Mouse (Mus musculus) forebrain, embryonic 13.5 days (tissue): Measurements from ENCODE around the gene Tmem235. TPM values are rescaled to one million over a fixed set of nuclear protein-coding genes. Genes with fewer than 3 reads are reported as not detected.

Experiments used
- ATAC-seq: fragments of 200-750 bp; cut with Nextera tagmentation; 2 replicates; pipeline ENCODE4 v1.8.0; 2017
- H3K27ac ChIP-seq: fragments of 300-500 bp; sonication (generic); 2 replicates; pipeline ENCODE4 v1.5.1; 2015; ENCODE audit warnings: inconsistent platforms, mild to moderate bottlenecking, moderate library complexity
- H3K27me3 ChIP-seq: fragments of 300-500 bp; sonication (generic); 2 replicates; pipeline ENCODE4 v1.6.1; 2015; ENCODE audit warnings: mild to moderate bottlenecking, inconsistent platforms
- H3K36me3 ChIP-seq: fragments of 300-500 bp; sonication (generic); 2 replicates; pipeline ENCODE4 v1.6.1; 2015; ENCODE audit warnings: mild to moderate bottlenecking, inconsistent platforms; ENCODE audit not compliant: poor library complexity, severe bottlenecking
- H3K4me1 ChIP-seq: fragments of 300-500 bp; sonication (generic); 2 replicates; pipeline ENCODE4 v1.6.1; 2015; ENCODE audit warnings: inconsistent platforms
- H3K4me2 ChIP-seq: fragments of 300-500 bp; sonication (generic); 2 replicates; pipeline ENCODE4 v1.6.1; 2015; ENCODE audit warnings: inconsistent platforms, mild to moderate bottlenecking, moderate library complexity
- H3K4me3 ChIP-seq: fragments of 300-500 bp; sonication (generic); 2 replicates; pipeline ENCODE4 v1.5.1; 2015; ENCODE audit warnings: mild to moderate bottlenecking, inconsistent platforms
- H3K9ac ChIP-seq: fragments of 300-500 bp; sonication (generic); 2 replicates; pipeline ENCODE4 v1.6.1; 2015; ENCODE audit warnings: mild to moderate bottlenecking, inconsistent platforms
- H3K9me3 ChIP-seq: fragments of 300-500 bp; sonication (generic); replicated peaks from 2 replicates; pipeline ENCODE4 v1.6.1; 2016; ENCODE audit warnings: inconsistent platforms
- WGBS: fragments of 180-500 bp; shearing (Covaris S2); methylation state at CpG from one replicate; pipeline ENCODE4 v1.1.7; 2015; 5-methylcytosine and 5-hydroxymethylcytosine counted together
- polyA plus RNA-seq: library from polyadenylated mRNA; unstranded; fragments of >200 nt; fragmentation: Nextera tagmentation; extraction: Ambion mirVana; gene quantifications from 2 replicates; pipeline ENCODE4 v1.2.1, GENCODE M21; 2015

Tmem235 gene
- polyA plus RNA-seq, 1 experiment from 2014 or later = not detected

- no peaks in the 10 kb centered on the region for H3K9me3 ChIP-seq
- H3K4me2 ChIP-seq = peak overlapping the region; percentile 56
- no peak overlapping the region for H3K27ac ChIP-seq
- 12% methylated on average over 20 of the region's 20 CpGs for WGBS
- H3K4me1 ChIP-seq = peaks cover 35% of the 10 kb centered on the region
- no peaks in the 10 kb centered on the region for H3K36me3 ChIP-seq
- peak overlapping the region; percentile 45; the same call in 1 of the 2 replicates for H3K9ac ChIP-seq
- ATAC-seq = no peak
- H3K27me3 ChIP-seq = peaks cover 94% of the 10 kb centered on the region
- H3K4me3 ChIP-seq = peak overlapping the region; percentile 25
Measured at GRCm38 (mm10) chr11:117888168-117888852, 27.8 kb downstream of the Tmem235 start.

GRCm38 (mm10) chr11:117888853-117889822 lies 28.6 kb downstream of the Tmem235 start:
- peak overlapping the region; percentile 25 for H3K4me3 ChIP-seq
- H3K36me3 ChIP-seq = no peaks in the 10 kb centered on the region
- 3% methylated on average over 33 of the region's 33 CpGs for WGBS
- peaks cover 94% of the 10 kb centered on the region for H3K27me3 ChIP-seq
- H3K4me1 ChIP-seq = peaks cover 35% of the 10 kb centered on the region
- peak overlapping the region; percentile 73 for H3K27ac ChIP-seq
- peak; percentile 48; the same call in 1 of the 2 replicates for ATAC-seq
- no peaks in the 10 kb centered on the region for H3K9me3 ChIP-seq
- H3K9ac ChIP-seq = peak overlapping the region; percentile 45
- H3K4me2 ChIP-seq = peak overlapping the region; percentile 56

DNA sequence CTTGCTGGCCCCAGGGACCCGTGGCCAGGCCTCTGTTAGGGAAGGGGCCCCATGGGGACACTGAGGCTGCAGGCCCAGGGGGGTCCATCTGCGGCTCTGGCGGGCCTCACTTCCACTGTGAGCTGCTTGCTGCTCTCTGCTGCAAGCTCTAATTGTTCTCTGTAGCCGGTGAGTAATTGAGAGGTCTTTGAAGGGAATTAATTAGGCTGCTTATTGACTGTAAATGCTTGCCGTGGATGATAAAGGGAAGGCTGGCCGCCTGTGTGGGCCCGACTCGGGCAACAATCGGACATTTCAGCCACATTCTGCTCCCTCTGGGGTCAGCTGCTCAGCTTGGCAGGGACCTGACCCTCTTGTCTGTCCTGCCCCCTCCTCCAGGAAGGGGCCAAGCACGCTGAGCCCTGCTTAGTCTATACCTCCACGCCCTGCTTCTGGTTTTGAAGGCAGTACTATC lies 29.4 kb downstream of the Tmem235 start:
- Histone ChIP-seq H3K9ac (peak overlapping the region; percentile 45), H3K4me2 (peak overlapping the region; percentile 56), H3K36me3 (no peaks in the 10 kb centered on the region), H3K4me3 (peak overlapping the region; percentile 6; the same call in 1 of the 2 replicates), H3K27me3 (peaks cover 95% of the 10 kb centered on the region), H3K27ac (peak overlapping the region; percentile 73), H3K4me1 (peaks cover 35% of the 10 kb centered on the region), H3K9me3 (no peaks in the 10 kb centered on the region)
- ATAC-seq = peak; percentile 72
- 2% methylated on average over 11 of the region's 11 CpGs for WGBS

DNA sequence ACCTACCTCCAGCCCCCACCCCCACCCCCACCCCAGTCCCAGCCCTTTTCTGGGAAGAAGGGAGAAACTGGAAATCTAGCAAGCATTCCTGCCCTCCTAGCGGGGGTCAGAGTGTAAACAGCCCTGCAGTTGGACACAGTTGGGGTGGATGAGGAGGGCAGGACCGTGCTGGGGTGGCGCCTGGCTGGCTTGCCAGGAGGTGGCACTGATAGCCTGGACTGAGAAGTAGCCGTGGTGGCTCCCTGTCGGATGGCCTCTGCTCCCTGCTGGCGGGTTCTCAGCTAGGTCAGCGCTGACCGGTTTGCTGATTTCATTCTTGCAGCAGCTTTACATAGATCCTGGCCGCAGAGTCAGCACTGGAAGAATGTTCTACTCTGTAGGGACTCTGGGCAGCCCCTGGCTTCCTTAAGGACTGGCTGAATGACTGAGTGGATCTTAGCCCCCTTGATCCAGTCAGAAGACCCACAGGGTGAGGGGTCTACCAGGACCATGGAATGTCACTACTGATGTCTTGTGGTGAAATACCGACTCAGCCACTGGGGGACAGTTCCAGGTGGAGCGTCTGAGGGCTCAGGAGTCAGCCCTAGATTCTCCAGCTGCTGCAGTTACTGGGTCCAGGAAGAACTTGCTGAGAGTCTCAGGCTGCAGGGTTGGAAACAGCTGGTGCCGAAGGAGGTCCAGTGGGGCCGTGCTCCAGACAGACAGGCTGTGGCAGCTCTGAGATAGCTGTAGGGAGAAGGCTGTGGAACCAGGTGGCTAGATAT lies 30.1 kb downstream of the Tmem235 start:
- 0 out of 2 replicates have a peak, but pooled peaks have one; percentile 21 for ATAC-seq
- Histone ChIP-seq H3K27me3 (peaks cover 96% of the 10 kb centered on the region), H3K9ac (no peak overlapping the region), H3K4me2 (peak overlapping the region; percentile 56), H3K27ac (0 out of 2 replicates have a peak overlapping the region, but pooled peaks have one; percentile 73), H3K9me3 (no peaks in the 10 kb centered on the region), H3K4me3 (no peak overlapping the region), H3K4me1 (peaks cover 35% of the 10 kb centered on the region), H3K36me3 (no peaks in the 10 kb centered on the region)
- 14% methylated on average over 13 of the region's 13 CpGs for WGBS

GRCm38 (mm10) chr11:117891581-117892175 lies 31.1 kb downstream of the Tmem235 start:
- no peak overlapping the region for H3K27ac ChIP-seq
- ATAC-seq = no peak
- 93% methylated on average over 19 of the region's 19 CpGs for WGBS

GRCm38 (mm10) chr11:117892199-117892598 lies 31.6 kb downstream of the Tmem235 start:
- WGBS = 57% methylated on average over 6 of the region's 6 CpGs
- no peak overlapping the region for H3K9ac ChIP-seq
- H3K4me1 ChIP-seq = peaks cover 35% of the 10 kb centered on the region
- no peak for ATAC-seq
- H3K9me3 ChIP-seq = no peaks in the 10 kb centered on the region
- H3K4me3 ChIP-seq = no peak overlapping the region
- peaks cover 84% of the 10 kb centered on the region for H3K27me3 ChIP-seq
- no peak overlapping the region for H3K27ac ChIP-seq
- H3K4me2 ChIP-seq = no peak overlapping the region
- no peaks in the 10 kb centered on the region for H3K36me3 ChIP-seq

More at GRCm38 (mm10) chr11:117891581-117892175, 31.1 kb downstream of the Tmem235 start:
- Histone ChIP-seq H3K36me3 (no peaks in the 10 kb centered on the region), H3K4me3 (no peak overlapping the region), H3K9ac (no peak overlapping the region), H3K27me3 (peaks cover 89% of the 10 kb centered on the region), H3K4me1 (peaks cover 35% of the 10 kb centered on the region), H3K4me2 (no peak overlapping the region), H3K9me3 (no peaks in the 10 kb centered on the region)

- Histone ChIP-seq H3K27me3 (peaks cover 60% of the 10 kb centered on the region), H3K9ac (no peak overlapping the region)
- 64% methylated on average over 10 of the region's 10 CpGs for WGBS
Measured at GRCm38 (mm10) chr11:117894676-117895075, 34.1 kb downstream of the Tmem235 start.

GRCm38 (mm10) chr11:117896533-117896932 lies 36.0 kb downstream of the Tmem235 start:
- H3K9me3 ChIP-seq = no peaks in the 10 kb centered on the region
- no peak for ATAC-seq
- 38% methylated on average over 2 of the region's 2 CpGs for WGBS

More at GRCm38 (mm10) chr11:117894676-117895075, 34.1 kb downstream of the Tmem235 start:
- Histone ChIP-seq H3K27ac (no peak overlapping the region), H3K4me3 (no peak overlapping the region), H3K4me2 (no peak overlapping the region), H3K9me3 (no peaks in the 10 kb centered on the region), H3K36me3 (no peaks in the 10 kb centered on the region), H3K4me1 (peaks cover 19% of the 10 kb centered on the region)
- no peak for ATAC-seq

DNA sequence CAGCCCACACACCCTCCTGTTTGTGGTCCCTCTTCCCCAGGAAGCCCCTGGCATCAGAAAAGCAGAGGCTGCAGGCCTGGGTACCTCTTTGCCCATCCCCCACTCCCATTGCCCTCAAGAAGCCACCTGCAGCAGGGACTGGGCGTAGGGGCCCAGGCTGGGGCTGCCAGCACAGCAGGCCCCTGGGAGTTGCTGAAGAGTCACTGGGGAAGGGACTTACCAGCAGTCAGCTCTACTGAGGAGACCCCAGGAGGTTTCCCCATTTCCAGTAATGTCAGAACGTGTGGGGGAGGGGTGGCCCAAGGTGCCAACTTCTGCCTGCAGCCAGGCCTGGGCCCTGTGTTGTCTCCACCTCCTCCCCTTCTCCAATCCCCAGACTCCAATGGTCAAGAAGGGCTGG lies 41.7 kb downstream of the Tmem235 start:
- no peaks in the 10 kb centered on the region for H3K27me3 ChIP-seq
- no peak overlapping the region for H3K4me2 ChIP-seq
- no peaks in the 10 kb centered on the region for H3K9me3 ChIP-seq
- WGBS = 58% methylated on average over 2 of the region's 2 CpGs
- no peaks in the 10 kb centered on the region; the same call in 1 of the 2 replicates for H3K4me1 ChIP-seq
- H3K27ac ChIP-seq = no peak overlapping the region
- H3K4me3 ChIP-seq = no peak overlapping the region
- no peaks in the 10 kb centered on the region for H3K36me3 ChIP-seq
- ATAC-seq = no peak
- no peak overlapping the region for H3K9ac ChIP-seq

More at GRCm38 (mm10) chr11:117896533-117896932, 36.0 kb downstream of the Tmem235 start:
- H3K4me1 ChIP-seq = 0 out of 2 replicates have a peak, but pooled peaks cover under 1% of the 10 kb centered on the region
- no peak overlapping the region for H3K27ac ChIP-seq
- no peaks in the 10 kb centered on the region for H3K36me3 ChIP-seq
- no peak overlapping the region for H3K4me3 ChIP-seq
- peaks cover 43% of the 10 kb centered on the region for H3K27me3 ChIP-seq
- H3K9ac ChIP-seq = no peak overlapping the region
- no peak overlapping the region for H3K4me2 ChIP-seq

DNA sequence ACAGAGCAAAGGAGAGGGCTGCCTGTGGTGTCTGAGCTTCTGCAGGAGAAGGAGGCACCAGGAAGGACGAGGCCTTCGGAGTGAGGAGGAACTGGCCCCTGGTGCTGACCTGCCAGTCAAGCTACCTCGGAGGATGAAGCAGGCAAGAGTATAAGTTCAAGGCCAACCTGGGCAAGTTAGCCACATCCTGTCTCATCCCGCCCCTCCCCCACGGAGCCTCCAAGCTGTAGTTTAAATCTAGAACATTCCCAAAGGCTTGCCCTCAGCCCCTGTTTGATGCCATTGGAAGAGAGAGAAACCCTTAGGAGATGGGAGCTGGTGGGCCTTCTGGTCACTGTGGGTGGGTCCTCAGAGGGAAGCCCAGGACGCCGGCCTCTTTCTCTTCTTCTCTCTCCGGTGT lies 43.9 kb downstream of the Tmem235 start:
- no peak for ATAC-seq
- WGBS = 80% methylated on average over 8 of the region's 8 CpGs
- H3K27me3 ChIP-seq = no peaks in the 10 kb centered on the region

DNA sequence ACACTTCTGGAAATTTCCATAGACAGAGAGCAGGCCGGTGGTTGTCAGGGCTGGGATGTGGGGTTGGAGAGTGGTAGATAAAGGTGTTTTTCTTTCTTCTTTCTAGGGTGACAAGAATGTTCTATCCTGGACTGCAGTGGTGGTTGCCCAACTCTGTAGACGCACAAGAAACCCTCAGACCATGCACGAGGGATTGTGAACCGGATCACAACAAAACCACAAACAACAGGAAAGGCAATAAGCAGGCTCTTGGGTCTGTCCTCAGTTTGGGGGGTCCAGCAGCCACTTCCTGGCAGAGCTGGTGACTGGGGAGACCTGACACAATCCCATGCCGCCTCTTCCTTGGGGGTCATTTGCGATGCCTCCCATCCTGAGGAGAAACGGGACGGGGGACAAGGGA lies 48.8 kb downstream of the Tmem235 start:
- H3K9me3 ChIP-seq = no peaks in the 10 kb centered on the region; the same call in 1 of the 2 replicates
- 0 out of 2 replicates have a peak, but pooled peaks cover 4% of the 10 kb centered on the region for H3K4me1 ChIP-seq
- H3K27me3 ChIP-seq = no peaks in the 10 kb centered on the region
- H3K4me2 ChIP-seq = no peak overlapping the region
- no peak overlapping the region for H3K4me3 ChIP-seq
- 94% methylated on average over 8 of the region's 8 CpGs for WGBS
- no peak for ATAC-seq
- no peak overlapping the region for H3K9ac ChIP-seq
- H3K27ac ChIP-seq = no peak overlapping the region
- no peaks in the 10 kb centered on the region for H3K36me3 ChIP-seq

More for the DNA sequence above, 43.9 kb downstream of the Tmem235 start:
- Histone ChIP-seq H3K4me2 (no peak overlapping the region), H3K4me1 (no peaks in the 10 kb centered on the region; the same call in 1 of the 2 replicates), H3K27ac (no peak overlapping the region), H3K9me3 (no peaks in the 10 kb centered on the region), H3K4me3 (no peak overlapping the region), H3K36me3 (no peaks in the 10 kb centered on the region), H3K9ac (no peak overlapping the region)
